Mouse (Mus musculus) cerebellum, adult 2 months (tissue): ENCODE results near the gene Wwc2. TPM values are rescaled to one million over a fixed set of nuclear protein-coding genes. Genes with fewer than 3 reads are reported as not detected.

Experiments used
- DNase-seq, 2 experiments: peaks; one replicate each; pipeline ENCODE4 v3.0.0; 2021
- H3K27ac ChIP-seq: fragments of 200-500 bp; 2 replicates; pipeline ENCODE4 v1.5.1; 2012; ENCODE audit warnings: low read length, control low read depth, inconsistent platforms; ENCODE audit not compliant: insufficient read depth
- H3K27me3 ChIP-seq: fragments of 200-500 bp; 2 replicates; pipeline ENCODE4 v1.6.1; 2012; ENCODE audit warnings: inconsistent platforms, mild to moderate bottlenecking, low read length, moderate library complexity; ENCODE audit not compliant: control insufficient read depth, insufficient read depth
- H3K4me1 ChIP-seq: fragments of 200-500 bp; 2 replicates; pipeline ENCODE4 v1.6.1; 2011; ENCODE audit warnings: low read length; ENCODE audit not compliant: control insufficient read depth, insufficient read depth
- H3K4me3 ChIP-seq: fragments of 200-500 bp; replicated peaks from 2 replicates; pipeline ENCODE3; 2011; ENCODE audit warnings: mild to moderate bottlenecking, low read depth, low read length, control low read depth; ENCODE audit not compliant: insufficient read depth
- CTCF ChIP-seq: fragments of 200-500 bp; IDR thresholded peaks from 2 replicates; pipeline ENCODE4 v1.5.1; 2011; ENCODE audit warnings: low read depth, mild to moderate bottlenecking, control low read depth, low read length, moderate library complexity, borderline replicate concordance; ENCODE audit not compliant: insufficient read depth
- POLR2A ChIP-seq: fragments of 200-500 bp; IDR thresholded peaks from 2 replicates; pipeline ENCODE4 v1.6.1; 2011; ENCODE audit warnings: low read length, control low read depth, borderline replicate concordance; ENCODE audit not compliant: insufficient read depth
- whole genome bisulfite sequencing: fragments of 180-500 bp; shearing (Covaris S2); methylation state at CpG from one replicate; pipeline ENCODE4 v1.1.7; 2018; 5-methylcytosine and 5-hydroxymethylcytosine counted together
- polyA plus RNA-seq: library from polyadenylated mRNA; depleted of rRNA; stranded (reverse); fragments of >200 nt; gene quantifications from 2 replicates; pipeline ENCODE4 v1.2.3, GENCODE M21; 2012

Gene Wwc2
- polyA plus RNA-seq, 1 experiment: 6.3 TPM

DNA sequence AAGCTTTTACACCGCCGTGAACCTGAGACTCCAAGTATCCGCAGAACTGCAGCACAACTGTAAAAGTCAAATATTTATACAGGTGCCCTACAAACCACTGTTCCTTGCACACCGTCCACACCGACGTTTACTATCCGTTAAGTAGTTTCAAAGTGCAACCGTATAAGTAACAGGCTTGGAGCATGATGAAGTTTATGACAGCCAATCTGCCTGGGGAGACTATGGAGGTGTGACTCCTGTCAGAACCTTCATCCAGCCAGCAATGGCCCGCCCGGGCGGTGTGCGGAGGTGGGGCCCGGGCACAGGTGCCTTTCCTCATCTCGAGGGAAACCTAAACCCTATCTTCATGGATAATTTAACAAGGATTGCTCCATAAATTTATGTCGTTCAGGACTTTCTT, 2.6 kb downstream of the Wwc2 start:
- DNase-seq: no peak
- Histone ChIP-seq H3K4me1 (no peaks in the 10 kb centered on the region; the same call in 1 of the 2 replicates), H3K27ac (no peak overlapping the region), H3K4me3 (no peak overlapping the region), H3K27me3 (no peaks in the 10 kb centered on the region)
- TF ChIP-seq POLR2A (no peak), CTCF (no peak)
- WGBS: 89% methylated on average over 15 of the region's 15 CpGs

DNA sequence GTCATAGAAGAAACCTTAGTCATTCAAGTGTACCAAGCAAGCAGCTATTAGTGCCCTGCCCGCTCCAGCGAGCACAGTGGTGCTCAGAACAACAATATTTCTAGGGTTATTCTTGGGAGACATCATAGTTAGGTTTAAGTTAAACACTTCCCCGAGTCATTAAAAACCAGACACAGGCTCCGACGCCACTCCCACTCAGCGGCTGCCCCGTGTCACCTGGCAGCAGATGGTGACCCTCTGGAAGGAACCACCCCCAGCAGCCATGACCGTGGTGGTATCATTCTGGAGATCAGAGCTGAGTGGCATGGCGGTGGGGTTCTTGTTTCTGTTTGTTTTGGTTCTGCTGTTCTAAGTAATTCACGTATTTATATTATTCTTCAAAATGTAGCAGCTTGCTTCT, 5.1 kb downstream of the Wwc2 start:
- TF ChIP-seq POLR2A: no peak
- no peak for TF ChIP-seq CTCF
- Histone ChIP-seq H3K27ac (no peak overlapping the region), H3K4me1 (no peaks in the 10 kb centered on the region; the same call in 1 of the 2 replicates), H3K4me3 (no peak overlapping the region), H3K27me3 (no peaks in the 10 kb centered on the region)
- 40% methylated on average over 10 of the region's 10 CpGs for WGBS
- DNase-seq: no peak

DNA sequence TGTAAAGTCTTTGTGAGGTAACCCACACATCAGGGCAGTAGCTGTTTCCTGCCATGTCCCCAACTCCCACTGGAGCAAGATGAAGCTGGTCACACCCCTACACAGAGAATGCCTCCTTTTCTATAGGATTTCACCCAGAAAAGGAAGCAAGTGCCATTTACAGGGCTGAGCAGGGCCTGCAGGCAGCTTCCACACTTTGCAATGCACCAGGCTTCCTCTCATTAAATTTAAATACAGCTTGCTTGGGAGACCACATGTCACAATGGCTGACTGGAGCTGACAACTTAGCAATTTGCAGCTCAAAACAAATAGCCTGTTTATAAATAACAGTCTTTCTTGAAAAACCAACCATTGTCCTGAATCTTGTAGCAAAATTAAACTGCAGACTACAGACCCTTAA, 5.5 kb downstream of the Wwc2 start:
- H3K4me1 ChIP-seq: no peaks in the 10 kb centered on the region; the same call in 1 of the 2 replicates
- TF ChIP-seq CTCF: no peak
- TF ChIP-seq POLR2A: no peak
- H3K27ac ChIP-seq: no peak overlapping the region
- DNase-seq: no peak
- no peaks in the 10 kb centered on the region for H3K27me3 ChIP-seq
- H3K4me3 ChIP-seq: no peak overlapping the region

DNA sequence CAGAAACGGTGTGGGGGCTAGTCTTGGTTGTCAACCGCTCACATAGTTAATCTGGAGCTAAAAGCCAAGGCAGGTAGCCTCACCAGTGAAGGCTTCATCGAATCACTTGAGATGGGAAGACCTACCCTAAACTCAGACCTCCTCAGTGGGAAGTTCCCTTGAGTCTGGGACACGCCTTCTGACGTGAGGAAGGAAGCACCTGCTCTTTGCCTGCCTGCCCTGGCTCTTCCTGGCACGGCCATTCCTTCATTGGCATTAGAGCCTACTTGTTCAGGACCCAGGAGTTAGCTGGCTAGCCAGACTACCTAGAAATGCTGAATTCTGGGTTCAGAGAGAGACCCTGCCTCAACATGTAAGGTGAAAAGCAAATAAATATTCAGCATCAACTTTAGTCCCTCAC, 9.6 kb downstream of the Wwc2 start:
- Histone ChIP-seq H3K27ac (no peak overlapping the region), H3K4me1 (no peaks in the 10 kb centered on the region), H3K27me3 (no peaks in the 10 kb centered on the region), H3K4me3 (no peak overlapping the region)
- DNase-seq: no peak
- WGBS: 90% methylated on average over 6 of the region's 6 CpGs
- TF ChIP-seq CTCF: no peak
- no peak for TF ChIP-seq POLR2A

DNA sequence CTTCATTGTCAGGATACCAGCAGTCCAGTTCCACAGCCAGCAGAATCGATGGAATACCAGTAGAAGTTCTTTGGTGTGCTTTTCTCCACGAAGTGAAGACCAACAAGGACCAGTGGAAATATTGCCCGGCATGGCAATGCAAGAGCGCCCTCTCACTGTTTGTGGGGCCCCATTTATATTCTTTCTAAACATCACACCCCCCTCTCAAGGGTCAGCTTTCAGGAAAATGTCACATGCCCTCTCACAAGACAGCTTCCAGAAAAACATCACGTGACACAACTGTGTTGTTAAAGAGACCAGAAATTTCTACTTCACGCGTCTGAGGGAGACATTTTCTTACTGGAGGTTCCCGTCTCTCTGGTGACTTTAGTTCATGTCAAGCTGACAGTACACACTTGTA, 10.8 kb downstream of the Wwc2 start:
- no peak for TF ChIP-seq POLR2A
- no peak for TF ChIP-seq CTCF
- no peaks in the 10 kb centered on the region for H3K27me3 ChIP-seq
- DNase-seq: no peak
- H3K27ac ChIP-seq: no peak overlapping the region
- WGBS: 86% methylated on average over 8 of the region's 8 CpGs
- peaks cover 4% of the 10 kb centered on the region for H3K4me1 ChIP-seq
- no peak overlapping the region for H3K4me3 ChIP-seq

DNA sequence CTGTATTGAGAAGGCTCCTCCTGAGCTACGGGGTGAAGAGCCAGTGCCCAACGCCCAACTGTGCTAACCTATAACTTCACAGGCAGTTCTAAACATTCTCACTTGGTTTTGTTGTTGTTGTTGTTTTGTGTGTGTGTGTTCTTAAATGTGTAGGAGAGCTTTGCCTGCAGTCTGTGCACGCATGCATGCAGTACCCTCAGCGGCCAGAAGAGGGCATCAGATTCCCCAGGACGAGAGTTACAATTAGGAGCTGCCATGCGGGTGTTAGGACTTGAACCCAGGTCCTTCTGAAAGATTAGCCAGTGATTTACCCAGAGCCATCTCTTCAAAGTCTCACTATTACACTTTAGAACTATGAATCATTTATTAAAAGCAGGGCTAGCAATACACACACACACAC, 12.0 kb downstream of the Wwc2 start:
- 84% methylated on average over 6 of the region's 6 CpGs for WGBS
- Histone ChIP-seq H3K27ac (no peak overlapping the region), H3K4me3 (no peak overlapping the region), H3K27me3 (no peaks in the 10 kb centered on the region), H3K4me1 (peaks cover 4% of the 10 kb centered on the region)
- DNase-seq: no peak
- TF ChIP-seq CTCF (peak; percentile 16; the same call in 1 of the 2 replicates), POLR2A (no peak)

DNA sequence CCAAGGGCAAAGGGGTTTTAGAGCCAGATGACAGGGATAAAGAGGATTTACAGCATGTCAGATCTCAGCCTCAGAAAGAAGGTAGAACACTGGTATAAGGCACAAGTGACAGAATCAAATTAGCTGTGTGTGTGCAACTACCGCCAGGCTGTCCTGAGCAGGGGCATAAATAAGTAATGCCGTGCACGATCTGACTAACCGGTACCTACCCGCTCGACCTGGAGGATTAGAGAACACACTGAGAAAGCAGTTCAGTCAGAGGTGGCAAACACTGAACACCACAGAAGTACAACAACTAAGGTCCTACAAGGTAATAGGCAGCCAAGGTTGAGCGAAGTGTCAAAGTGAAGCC, 15.8 kb downstream of the Wwc2 start:
- Histone ChIP-seq H3K27ac (no peak overlapping the region), H3K27me3 (no peaks in the 10 kb centered on the region; the same call in 1 of the 2 replicates), H3K4me1 (peaks cover 4% of the 10 kb centered on the region), H3K4me3 (peak overlapping the region; percentile 49)
- no peak for TF ChIP-seq CTCF
- no peak for TF ChIP-seq POLR2A
- DNase-seq: no peak
- 37% methylated on average over 7 of the region's 7 CpGs for WGBS

DNA sequence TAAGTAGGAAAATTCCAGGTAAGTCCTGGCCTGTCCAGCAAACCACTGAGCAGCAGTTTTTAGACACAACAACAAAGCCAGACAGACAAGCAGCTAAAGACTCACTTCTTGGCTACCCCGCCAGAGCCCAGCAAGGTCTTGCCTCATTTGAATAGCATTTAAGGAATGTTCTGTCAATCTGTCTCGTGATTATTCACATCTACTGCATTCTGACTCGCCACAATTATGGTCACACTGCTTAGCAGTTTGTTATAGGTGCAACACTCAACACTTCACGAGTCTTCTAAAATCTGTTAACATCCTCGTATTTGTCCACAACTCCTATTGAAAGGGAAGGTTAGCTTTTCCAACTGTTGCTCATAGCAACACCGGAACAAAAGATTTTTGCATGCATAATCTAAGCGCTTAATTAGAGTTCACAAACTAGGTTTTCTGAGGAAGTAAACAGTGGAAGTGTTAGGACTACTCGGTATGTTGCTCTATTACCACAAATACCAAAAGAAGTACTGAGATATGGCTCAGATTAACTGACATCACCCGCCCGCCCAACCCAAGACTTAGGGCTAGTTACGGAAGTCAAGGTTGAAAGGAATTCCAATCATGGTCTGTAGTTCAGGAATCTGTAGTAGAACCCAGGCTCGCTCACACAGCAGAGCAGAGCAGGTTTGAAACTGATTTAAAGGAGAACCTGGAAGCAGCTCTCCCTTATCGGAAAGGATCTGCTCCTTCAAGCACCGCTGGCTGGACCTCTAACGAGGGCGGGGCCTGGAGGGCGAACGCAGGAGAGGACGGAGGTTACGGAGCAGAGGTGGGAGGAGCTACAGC, 16.4 kb downstream of the Wwc2 start:
- 15% methylated on average over 20 of the region's 20 CpGs for WGBS

More for the DNA sequence above, 16.4 kb downstream of the Wwc2 start:
- peak; percentile 26 to 33 for DNase-seq
- H3K27me3 ChIP-seq: no peaks in the 10 kb centered on the region; the same call in 1 of the 2 replicates
- no peak overlapping the region for H3K27ac ChIP-seq
- H3K4me3 ChIP-seq: peak overlapping the region; percentile 49
- peaks cover 4% of the 10 kb centered on the region for H3K4me1 ChIP-seq
- no peak for TF ChIP-seq CTCF
- TF ChIP-seq POLR2A: no peak
